Mouse (Mus musculus): ENCODE measurements around the gene Golga5. TPM values are rescaled to one million over a fixed set of nuclear protein-coding genes. Genes with fewer than 3 reads are reported as not detected.

Golga5 gene
- polyA plus RNA-seq, 1 experiment, result 15.6 TPM

DNA sequence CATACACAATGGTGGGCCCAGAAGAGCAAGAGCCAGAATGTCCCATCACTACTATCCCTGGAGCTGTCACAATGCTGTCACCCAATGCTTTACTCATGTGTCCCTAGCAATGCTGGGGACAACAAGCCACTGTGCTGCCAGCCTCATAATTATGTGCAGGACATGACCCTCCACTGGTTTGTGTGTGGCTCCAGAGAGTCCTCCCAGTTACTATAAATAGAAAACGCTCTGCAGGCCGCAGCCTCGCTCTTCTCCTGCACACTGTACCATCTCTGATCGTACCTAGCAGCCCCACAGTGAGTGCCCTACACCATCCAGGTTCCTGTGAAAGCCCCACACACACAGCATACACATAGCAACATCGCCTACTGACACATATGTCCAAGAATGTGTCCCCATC lies 31.0 kb upstream of the Golga5 start:
- Histone ChIP-seq H3K4me1 (ENCODE audit: control insufficient read depth, insufficient read depth, insufficient read length, low read length) (peaks cover 9% of the 10 kb centered on the region), H3K27ac (replicated peaks; ENCODE audit: low read depth, low read length) (peak overlapping the region; percentile 49), H3K4me3 (ENCODE audit: insufficient read depth, low read depth, low read length) (peak overlapping the region; percentile 88)

DNA sequence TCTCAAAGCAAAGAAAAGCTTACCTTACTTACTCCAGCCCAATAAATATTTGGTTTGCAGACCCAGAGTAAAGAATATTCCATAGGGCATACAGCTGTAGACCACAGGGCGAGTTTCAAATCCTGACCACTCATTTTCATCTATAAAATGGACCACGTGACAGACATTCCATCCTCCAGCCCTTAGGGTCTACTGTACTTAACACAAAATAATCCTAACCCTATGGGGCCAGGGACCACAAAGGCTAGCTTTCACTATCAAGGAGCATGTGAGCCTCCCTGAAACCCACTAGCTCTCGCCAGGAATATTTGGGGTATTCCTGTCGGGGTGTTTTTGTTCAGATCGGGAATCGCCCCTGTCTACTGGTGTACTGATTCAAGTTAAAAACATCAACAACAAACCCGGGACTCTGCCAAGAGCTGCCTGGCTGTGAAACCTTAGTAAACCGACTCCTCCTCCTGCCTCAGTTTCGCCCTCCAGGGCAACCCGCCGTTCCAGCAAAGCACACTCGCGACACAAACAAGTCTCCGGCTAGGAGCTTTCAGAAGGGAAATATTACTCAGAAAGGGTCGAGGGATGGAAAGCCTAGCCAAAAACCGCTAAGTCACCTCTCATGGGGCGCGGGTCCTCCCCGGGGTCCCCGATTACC lies 29.8 kb upstream of the Golga5 start:
- H3K27ac ChIP-seq (replicated peaks; ENCODE audit: low read depth, low read length), result peak overlapping the region; percentile 49
- H3K4me1 ChIP-seq (ENCODE audit: control insufficient read depth, insufficient read depth, insufficient read length, low read length), result peaks cover 9% of the 10 kb centered on the region
- H3K4me3 ChIP-seq (ENCODE audit: insufficient read depth, low read depth, low read length), result peak overlapping the region; percentile 88

DNA sequence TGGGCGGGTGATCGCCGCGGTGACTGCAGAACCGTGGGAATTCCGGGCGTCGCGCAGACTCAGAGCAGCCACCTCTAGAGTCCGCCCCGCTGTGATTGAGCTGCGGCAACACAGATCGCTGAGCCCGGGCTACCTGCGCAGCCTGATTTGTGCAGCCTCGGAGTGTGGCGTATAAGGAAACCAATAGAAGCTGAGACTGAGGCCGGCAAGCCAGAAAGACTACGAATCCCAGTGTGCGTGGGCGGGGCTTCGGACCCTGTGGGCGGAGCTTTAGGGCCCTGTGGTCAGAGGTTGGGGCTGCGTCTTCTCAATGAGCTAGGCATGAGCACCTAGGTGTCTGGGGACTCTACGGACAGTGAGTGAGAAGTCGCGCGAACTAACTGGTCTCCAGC lies 29.3 kb upstream of the Golga5 start, which contains the start of gene Lgmn:
TSS of gene Lgmn (minus strand) at position 182 of the 392 bp plus-strand sequence.
- Histone ChIP-seq H3K27ac (replicated peaks; ENCODE audit: low read depth, low read length) (peak within 1 kb of the TSS; percentile 49), H3K4me3 (ENCODE audit: insufficient read depth, low read depth, low read length) (peak within 1 kb of the TSS; percentile 88), H3K4me1 (ENCODE audit: control insufficient read depth, insufficient read depth, insufficient read length, low read length) (peaks cover 9% of the 10 kb centered on the region)

DNA sequence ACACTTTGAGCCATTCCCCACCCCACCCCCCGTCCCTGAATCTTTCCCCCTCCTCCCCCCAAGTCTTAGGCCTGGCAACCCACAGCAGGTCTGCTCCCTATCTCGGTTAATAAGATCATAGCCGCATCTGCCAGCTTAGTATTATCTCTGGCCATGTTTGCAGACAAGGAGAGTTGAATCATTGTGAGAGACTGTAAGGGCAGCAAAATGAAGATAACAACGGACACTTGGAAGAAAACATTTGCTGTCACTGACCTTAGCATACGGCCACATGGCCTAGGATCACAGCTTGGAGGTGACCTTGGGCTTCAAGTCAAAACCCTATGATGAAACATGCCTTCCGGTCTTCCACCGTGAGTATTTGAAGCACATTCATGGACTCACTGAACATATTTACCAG lies 28.4 kb upstream of the Golga5 start:
- Histone ChIP-seq H3K27ac (replicated peaks; ENCODE audit: low read depth, low read length) (no peak overlapping the region), H3K4me1 (ENCODE audit: control insufficient read depth, insufficient read depth, insufficient read length, low read length) (peaks cover 9% of the 10 kb centered on the region), H3K4me3 (ENCODE audit: insufficient read depth, low read depth, low read length) (no peak overlapping the region)

DNA sequence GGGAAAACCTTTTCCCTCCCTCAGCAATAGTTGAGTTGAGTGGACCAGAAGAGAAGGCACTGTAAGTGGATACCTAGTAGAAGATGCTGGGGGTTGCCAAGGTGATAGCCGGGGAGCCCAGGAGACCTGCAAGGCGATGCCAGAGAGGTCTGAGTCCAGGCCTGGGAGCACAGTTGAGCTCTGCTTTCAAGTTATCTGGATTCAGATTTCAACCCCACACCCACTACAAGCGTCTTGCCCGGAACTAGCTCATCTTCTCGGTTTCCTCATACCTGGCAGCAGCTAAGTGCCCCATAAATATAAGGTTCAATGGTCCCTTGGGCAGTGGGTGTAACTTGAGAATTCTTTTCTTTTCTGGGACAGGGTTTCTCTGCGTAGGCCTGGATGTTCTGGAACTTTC lies 27.8 kb upstream of the Golga5 start:
- H3K27ac ChIP-seq (replicated peaks; ENCODE audit: low read depth, low read length), result no peak overlapping the region

DNA sequence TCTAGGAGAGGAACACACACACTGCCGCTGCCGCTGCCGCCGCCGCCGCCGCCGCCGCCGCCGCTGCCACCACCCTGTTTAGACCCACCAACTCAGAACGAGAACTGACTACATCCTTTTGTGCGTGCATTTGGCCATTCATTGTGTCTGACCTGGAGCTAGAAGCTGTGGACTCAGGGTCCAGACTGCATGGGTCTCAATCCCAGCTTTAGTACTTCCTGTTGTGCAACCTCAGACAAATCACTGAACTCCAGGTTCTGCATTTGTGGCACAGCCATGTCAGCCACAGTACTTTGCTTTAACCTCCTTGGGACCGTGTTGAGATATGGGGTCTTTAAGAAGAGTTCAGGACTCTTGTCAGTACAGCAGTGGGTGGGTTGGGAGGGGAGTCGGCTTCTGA lies 26.3 kb upstream of the Golga5 start:
- H3K27ac ChIP-seq (replicated peaks; ENCODE audit: low read depth, low read length), result no peak overlapping the region
- peaks cover 9% of the 10 kb centered on the region for H3K4me1 ChIP-seq (ENCODE audit: control insufficient read depth, insufficient read depth, insufficient read length, low read length)
- H3K4me3 ChIP-seq (ENCODE audit: insufficient read depth, low read depth, low read length), result no peak overlapping the region

More for the DNA sequence above, 27.8 kb upstream of the Golga5 start:
- Histone ChIP-seq H3K4me3 (ENCODE audit: insufficient read depth, low read depth, low read length) (no peak overlapping the region), H3K4me1 (ENCODE audit: control insufficient read depth, insufficient read depth, insufficient read length, low read length) (peaks cover 9% of the 10 kb centered on the region)

DNA sequence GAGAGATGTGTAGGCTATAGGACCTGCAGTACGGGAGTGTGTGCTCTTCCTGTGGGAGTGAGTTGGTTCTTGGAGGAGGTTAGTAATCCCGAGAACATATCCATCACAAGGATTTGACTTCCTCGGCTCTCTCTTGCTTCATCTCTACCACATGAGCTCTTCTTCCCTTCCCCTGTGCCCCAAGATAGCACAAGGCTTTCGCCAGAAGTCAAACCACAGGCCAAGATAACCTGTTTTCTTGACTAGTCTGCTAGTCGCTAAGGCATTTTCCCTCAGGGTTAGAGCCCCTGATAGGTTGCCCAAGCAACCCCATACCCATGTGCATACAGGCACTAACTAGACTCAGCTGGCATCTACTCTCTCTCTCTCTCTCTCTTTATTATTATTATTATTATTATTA lies 25.3 kb upstream of the Golga5 start:
- Histone ChIP-seq H3K4me3 (ENCODE audit: insufficient read depth, low read depth, low read length) (no peak overlapping the region), H3K27ac (replicated peaks; ENCODE audit: low read depth, low read length) (peak overlapping the region; percentile 37; the same call in 1 of the 2 replicates), H3K4me1 (ENCODE audit: control insufficient read depth, insufficient read depth, insufficient read length, low read length) (peaks cover under 1% of the 10 kb centered on the region)

DNA sequence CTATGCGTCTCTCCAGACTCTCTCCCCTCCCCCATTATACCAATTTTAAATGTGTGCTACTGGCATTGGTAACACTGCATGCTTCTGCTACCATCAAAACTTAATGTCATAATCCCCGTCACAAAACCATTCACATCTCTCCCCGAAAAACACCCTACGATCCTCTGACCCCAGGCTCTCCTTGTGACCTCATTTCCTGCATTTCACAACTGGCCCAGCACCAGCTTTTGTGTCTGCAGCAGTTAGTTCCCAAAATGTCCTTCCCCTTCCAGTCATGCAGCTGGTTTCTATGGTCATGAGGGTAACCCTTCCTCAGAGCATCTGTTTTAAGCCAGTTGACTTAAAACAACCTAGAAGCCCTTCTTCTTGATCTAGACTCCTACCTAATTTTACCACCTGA lies 23.5 kb upstream of the Golga5 start:
- peak overlapping the region; percentile 61; the same call in 1 of the 2 replicates for H3K27ac ChIP-seq (replicated peaks; ENCODE audit: low read depth, low read length)
- H3K4me3 ChIP-seq (ENCODE audit: insufficient read depth, low read depth, low read length), result no peak overlapping the region

DNA sequence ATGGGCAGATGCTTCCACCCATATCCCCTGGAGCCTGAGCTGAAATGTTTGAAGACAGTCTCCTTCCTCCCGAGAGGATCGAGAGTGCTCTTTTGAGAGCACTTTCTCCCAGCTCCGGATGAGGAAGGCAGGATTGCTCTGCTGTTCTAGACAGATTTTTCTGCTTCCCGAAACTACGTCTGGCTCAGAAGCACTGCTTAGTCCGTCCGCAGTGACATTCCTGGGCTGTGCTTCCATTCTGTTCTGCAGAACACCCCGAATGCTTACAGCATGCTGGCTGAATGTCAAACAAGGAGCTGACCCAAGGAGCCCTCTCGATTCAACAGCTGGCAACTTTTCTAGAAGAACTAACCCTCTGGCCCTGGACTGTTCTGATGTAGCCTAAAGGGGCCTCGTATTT lies 18.5 kb upstream of the Golga5 start:
- Histone ChIP-seq H3K4me1 (ENCODE audit: control insufficient read depth, insufficient read depth, insufficient read length, low read length) (peaks cover 6% of the 10 kb centered on the region; the same call in 1 of the 2 replicates), H3K27ac (replicated peaks; ENCODE audit: low read depth, low read length) (peak overlapping the region; percentile 74), H3K4me3 (ENCODE audit: insufficient read depth, low read depth, low read length) (no peak overlapping the region)

More for the DNA sequence above, 23.5 kb upstream of the Golga5 start:
- H3K4me1 ChIP-seq (ENCODE audit: control insufficient read depth, insufficient read depth, insufficient read length, low read length), result peaks cover under 1% of the 10 kb centered on the region; the same call in 1 of the 2 replicates

DNA sequence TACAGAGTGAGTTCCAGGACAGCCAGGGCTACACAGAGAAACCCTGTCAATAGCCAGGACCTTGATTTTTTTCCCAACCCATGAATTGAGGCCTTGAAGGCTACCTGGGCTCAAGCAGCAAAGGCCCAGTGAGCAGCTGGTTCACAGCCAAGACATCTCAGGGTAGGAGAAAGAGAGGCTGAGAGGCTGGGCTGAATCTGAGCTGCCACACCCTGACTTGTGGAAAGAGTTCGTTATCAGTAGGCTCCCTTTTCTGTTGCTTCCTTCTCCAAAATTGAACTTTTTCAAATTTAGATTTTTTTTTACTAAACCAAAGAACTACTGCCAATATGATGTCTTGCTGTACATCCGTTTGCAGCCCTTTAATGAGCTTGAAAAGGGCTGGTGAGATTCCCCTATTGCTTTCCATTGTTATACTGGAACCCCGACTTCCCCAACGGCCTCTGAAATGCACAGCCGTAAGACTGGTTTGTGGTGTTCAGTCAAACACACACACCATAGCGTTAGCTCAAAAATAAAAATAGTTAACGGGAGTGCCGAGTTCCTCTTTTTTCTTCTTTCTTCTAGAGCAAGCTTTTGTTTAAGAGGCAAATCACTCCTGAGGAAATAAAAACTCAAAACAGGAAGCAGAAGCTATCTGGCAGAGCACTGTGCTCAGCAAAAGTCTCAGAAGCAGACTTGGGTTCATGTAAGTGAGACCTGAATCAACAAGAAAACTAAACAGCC lies 17.6 kb upstream of the Golga5 start:
- Histone ChIP-seq H3K27ac (replicated peaks; ENCODE audit: low read depth, low read length) (peak overlapping the region; percentile 74), H3K4me3 (ENCODE audit: insufficient read depth, low read depth, low read length) (no peak overlapping the region), H3K4me1 (ENCODE audit: control insufficient read depth, insufficient read depth, insufficient read length, low read length) (peaks cover 6% of the 10 kb centered on the region; the same call in 1 of the 2 replicates)

DNA sequence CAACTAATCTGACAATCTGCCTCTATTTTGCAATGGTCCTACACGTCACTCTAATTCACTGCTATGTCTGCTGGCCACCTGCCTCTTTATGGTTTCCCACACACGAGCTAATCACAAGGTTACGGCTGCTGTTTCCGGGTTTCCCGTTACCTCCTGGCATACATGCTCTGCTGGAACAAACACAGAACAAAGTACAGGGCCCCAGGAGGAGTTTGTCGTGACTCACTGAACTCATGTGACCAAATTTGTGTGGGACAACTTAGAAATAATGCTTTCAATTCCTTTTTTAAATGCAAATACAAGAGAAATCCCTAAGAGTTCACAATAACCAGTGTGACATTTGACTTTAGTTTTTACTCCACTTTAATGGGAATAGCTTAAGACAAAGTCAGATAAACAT lies 15.4 kb upstream of the Golga5 start:
- Histone ChIP-seq H3K27ac (replicated peaks; ENCODE audit: low read depth, low read length) (peak overlapping the region; percentile 79), H3K4me1 (ENCODE audit: control insufficient read depth, insufficient read depth, insufficient read length, low read length) (peaks cover 6% of the 10 kb centered on the region; the same call in 1 of the 2 replicates), H3K4me3 (ENCODE audit: insufficient read depth, low read depth, low read length) (no peak overlapping the region)

DNA sequence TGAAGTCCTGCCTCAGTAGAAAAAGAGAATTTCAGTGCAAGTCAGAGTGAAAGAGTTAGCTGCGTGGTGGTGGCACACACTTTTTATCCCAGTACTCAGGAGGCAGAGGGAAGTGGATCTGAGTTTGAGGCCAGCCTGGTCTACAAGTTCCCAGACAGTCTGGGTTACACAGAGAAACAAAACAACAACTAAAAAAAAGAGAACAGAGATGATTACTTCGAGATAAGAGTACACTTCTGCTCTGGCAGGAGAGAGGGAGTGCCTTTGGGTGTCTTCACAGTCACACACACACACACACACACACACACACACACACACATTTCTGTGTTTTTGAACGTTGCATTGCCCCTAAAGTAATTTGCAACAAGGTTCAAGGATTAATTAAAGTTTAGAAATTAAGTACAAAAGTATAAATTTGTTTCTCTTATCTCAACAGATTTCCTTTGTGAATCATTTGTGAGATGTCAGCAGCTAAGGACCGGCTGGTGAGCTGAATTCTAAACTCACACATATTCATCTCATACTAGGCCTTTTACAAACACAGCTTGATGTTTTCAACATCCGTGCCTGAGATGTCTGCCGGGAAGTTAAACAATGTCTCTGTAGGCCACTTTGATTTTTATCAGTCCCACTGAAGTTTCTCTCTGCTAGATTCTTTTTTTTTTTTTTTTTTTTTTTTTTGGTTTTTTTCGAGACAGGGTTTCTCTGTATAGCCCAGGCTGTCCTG lies 12.3 kb upstream of the Golga5 start:
- Histone ChIP-seq H3K4me1 (ENCODE audit: control insufficient read depth, insufficient read depth, insufficient read length, low read length) (no peaks in the 10 kb centered on the region), H3K4me3 (ENCODE audit: insufficient read depth, low read depth, low read length) (no peak overlapping the region), H3K27ac (replicated peaks; ENCODE audit: low read depth, low read length) (peak overlapping the region; percentile 45)

DNA sequence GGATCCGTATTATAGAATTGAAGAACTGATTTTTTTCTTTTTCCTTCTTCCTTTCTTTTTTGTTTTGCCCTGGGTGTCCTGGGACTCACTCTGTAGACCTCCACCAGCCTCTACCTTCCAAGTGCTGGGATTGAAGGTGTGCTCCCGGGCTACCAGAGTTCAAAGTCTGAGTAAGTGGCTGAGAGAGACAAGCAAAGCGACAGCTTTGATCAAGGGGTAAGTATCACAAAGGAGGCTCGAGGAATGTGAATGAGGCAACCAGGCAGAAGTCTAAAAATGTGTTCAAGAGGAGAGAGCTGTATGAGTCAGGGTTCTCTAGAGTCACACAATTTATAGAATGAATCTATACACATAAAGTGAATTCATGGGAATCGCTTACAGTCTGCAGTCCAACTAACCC lies 8.9 kb upstream of the Golga5 start:
- Histone ChIP-seq H3K4me3 (ENCODE audit: insufficient read depth, low read depth, low read length) (no peak overlapping the region), H3K27ac (replicated peaks; ENCODE audit: low read depth, low read length) (no peak overlapping the region), H3K4me1 (ENCODE audit: control insufficient read depth, insufficient read depth, insufficient read length, low read length) (no peaks in the 10 kb centered on the region)

DNA sequence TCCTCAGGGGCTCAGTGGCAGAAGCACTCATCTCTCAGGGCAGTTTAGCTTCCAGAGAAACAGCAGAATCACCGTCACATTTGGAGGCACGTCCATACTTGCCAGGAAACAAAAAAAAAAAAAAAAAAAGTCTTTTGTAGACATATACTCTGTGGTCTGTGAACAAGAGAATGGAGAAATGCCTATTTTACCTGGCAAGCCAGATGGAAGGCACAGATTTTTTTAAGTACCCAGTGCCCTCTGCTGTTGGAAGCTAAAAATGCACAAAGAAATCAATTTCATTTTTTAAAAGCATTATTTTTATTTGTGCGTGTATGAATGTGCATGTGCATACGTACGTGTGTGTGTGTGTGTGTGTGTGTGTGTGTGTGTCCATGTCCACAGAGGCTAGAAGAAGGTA lies 7.8 kb upstream of the Golga5 start:
- Histone ChIP-seq H3K4me3 (ENCODE audit: insufficient read depth, low read depth, low read length) (no peak overlapping the region), H3K27ac (replicated peaks; ENCODE audit: low read depth, low read length) (no peak overlapping the region)

DNA sequence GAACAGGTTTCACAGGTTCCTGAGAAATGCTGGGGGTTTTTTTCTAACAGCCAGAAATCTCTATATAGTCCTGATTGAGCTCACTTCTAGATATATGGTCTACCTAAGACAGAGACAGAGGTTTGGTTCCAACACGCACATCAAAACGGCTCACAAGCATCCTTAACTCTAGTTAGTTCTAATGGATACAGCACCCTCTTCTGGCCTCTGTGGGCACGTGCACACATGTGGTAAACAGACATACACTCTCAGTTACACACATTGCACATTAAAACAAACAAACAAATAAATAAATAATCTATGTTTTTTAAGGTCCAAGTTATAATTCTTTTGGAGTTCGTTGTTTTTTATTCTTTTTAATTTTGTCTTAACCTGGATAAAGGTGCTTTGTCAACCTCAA lies 4.3 kb upstream of the Golga5 start:
- Histone ChIP-seq H3K4me1 (ENCODE audit: control insufficient read depth, insufficient read depth, insufficient read length, low read length) (no peaks in the 10 kb centered on the region), H3K27ac (replicated peaks; ENCODE audit: low read depth, low read length) (no peak overlapping the region), H3K4me3 (ENCODE audit: insufficient read depth, low read depth, low read length) (no peak overlapping the region)

More for the DNA sequence above, 7.8 kb upstream of the Golga5 start:
- no peaks in the 10 kb centered on the region for H3K4me1 ChIP-seq (ENCODE audit: control insufficient read depth, insufficient read depth, insufficient read length, low read length)
